Mouse (Mus musculus): ENCODE results near the gene Nav2.

GRCm38 (mm10) chr7:49175784-49176409, 267.4 kb downstream of the Nav2 start:
- TF ChIP-seq CTCF (IDR thresholded peaks at IDR 0.05; ENCODE audit: borderline replicate concordance, control insufficient read depth, extremely low read depth, insufficient read depth, low read length, poor library complexity) (no peak), POLR2A (IDR thresholded peaks at IDR 0.05; ENCODE audit: control insufficient read depth, extremely low read depth, insufficient read depth, low read length, poor library complexity) (no peak)
